Comparison of ENCODE assay signal across 15 mouse cellular contexts in the genomic region with DNA sequence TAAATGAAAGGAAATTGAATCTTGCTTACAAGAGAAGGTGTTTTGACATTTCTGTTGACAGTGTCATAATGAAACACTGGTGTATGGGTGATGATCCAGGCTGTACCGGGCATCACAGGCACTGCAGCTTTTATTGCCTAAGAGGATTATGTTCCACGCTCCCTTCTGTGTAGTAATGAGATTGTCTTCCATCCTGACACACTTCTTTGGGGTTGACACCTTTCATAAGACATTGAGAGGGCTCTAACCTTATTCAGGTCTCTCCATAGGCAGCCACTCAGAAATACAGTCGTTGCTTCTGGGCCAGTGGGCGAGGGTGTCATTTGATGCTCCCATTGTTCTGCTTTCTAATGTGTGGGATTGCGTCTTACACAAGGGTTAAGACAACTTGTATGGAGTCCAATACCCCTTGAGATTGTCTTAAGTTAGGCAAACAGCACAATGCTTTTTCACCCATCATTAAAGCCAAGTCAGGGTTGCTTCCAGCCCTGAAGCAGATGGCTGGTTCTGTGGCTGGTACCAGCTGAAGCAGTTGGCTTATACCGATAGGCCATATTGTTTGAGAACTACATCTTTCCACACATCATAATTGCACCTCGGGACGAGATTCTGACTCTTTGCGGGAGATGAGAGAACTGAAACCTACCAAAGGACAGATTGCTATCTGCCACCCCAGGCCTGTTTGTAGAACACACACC.
A peak's percentile ranks its signal among the peaks of the same experiment; 100 is the strongest.
DNase-seq lines count a peak whose midpoint lies in the region; ATAC-seq lines count a peak whose summit lies in the region.
"Had no signal": no experiment of that assay in that cellular context is flagged by ENCODE, and none has a peak within 500 bp of the region (broad histone marks: within the 10 kb centered on the region; RNA-seq: fewer than 3 reads in every experiment).

No protein-coding gene starts in this region.

- H3K27me3 ChIP-seq in neural tube, embryonic 15.5 days (replicated peaks): no peaks in the 10 kb centered on the region
- H3K27me3 ChIP-seq in midbrain, embryonic 11.5 days (ENCODE audit: control insufficient read depth, insufficient read depth, low read length): no peaks in the 10 kb centered on the region; the same call in 1 of the 2 replicates

- H3K9ac ChIP-seq in neural tube, embryonic 15.5 days (replicated peaks): no peak overlapping the region
- H3K9ac ChIP-seq in midbrain, embryonic 11.5 days (ENCODE audit: low read length): no peak overlapping the region
- H3K9ac ChIP-seq: lung, embryonic 14.5 days had no signal

- no peaks in the 10 kb centered on the region for H3K36me3 ChIP-seq in neural tube, embryonic 15.5 days
- no peaks in the 10 kb centered on the region for H3K36me3 ChIP-seq in midbrain, embryonic 11.5 days (ENCODE audit: control insufficient read depth, insufficient read depth, low read length)

- WGBS in neural tube, embryonic 15.5 days: 61% methylated on average over 9 of the region's 9 CpGs
- WGBS in midbrain, embryonic 11.5 days: 51% methylated on average over 9 of the region's 9 CpGs

- no peaks in the 10 kb centered on the region for H3K9me3 ChIP-seq in neural tube, embryonic 15.5 days (replicated peaks)
- no peaks in the 10 kb centered on the region for H3K9me3 ChIP-seq in midbrain, embryonic 11.5 days (ENCODE audit: control insufficient read depth, low read length)

- ATAC-seq in neural tube, embryonic 15.5 days (ENCODE audit: low FRiP score): no peak
- peak; percentile 24; the same call in 1 of the 2 replicates for ATAC-seq in midbrain, embryonic 11.5 days (ENCODE audit: low FRiP score)

- H3K4me2 ChIP-seq in neural tube, embryonic 15.5 days: no peak overlapping the region
- H3K4me2 ChIP-seq in midbrain, embryonic 11.5 days: no peak overlapping the region
- H3K4me2 ChIP-seq: liver, embryonic 11.5 days; lung, embryonic 14.5 days had no signal

- peaks cover 4% of the 10 kb centered on the region; the same call in 1 of the 2 replicates for H3K4me1 ChIP-seq in neural tube, embryonic 15.5 days
- H3K4me1 ChIP-seq in midbrain, embryonic 11.5 days (ENCODE audit: control insufficient read depth, insufficient read depth, low read length): peaks cover 10% of the 10 kb centered on the region

- DNase-seq in heart, adult 11 months: peak; percentile 15
- no peak for DNase-seq in heart, adult 9 months (ENCODE audit: low spot score in 2 of 2)
- peak; percentile 6 for DNase-seq in neural tube, embryonic 10.5 days (ENCODE audit: extremely low spot score, low spot score)
- DNase-seq in midbrain, embryonic 11.5 days (ENCODE audit: low spot score, missing footprints): no peak
- peak; percentile 3 for DNase-seq in telencephalon, adult 2 months (ENCODE audit: low read depth, low spot score)
- DNase-seq in adrenal gland, adult 18-20 months (ENCODE audit: low spot score in 2 of 2): no peak
- no peak for DNase-seq in cerebellum, adult 9-11 months
- DNase-seq: cerebellum, adult 11-12 months; gastrocnemius, postnatal 36 days; kidney, adult 2 months; lung, embryonic 14.5 days; right cerebral cortex, postnatal 14 days had no signal

- no peak overlapping the region for H3K4me3 ChIP-seq in neural tube, embryonic 15.5 days (replicated peaks)
- no peak overlapping the region for H3K4me3 ChIP-seq in midbrain, embryonic 11.5 days (ENCODE audit: low read depth, low read length)

- no peak overlapping the region for H3K27ac ChIP-seq in neural tube, embryonic 15.5 days (replicated peaks)
- H3K27ac ChIP-seq in midbrain, embryonic 11.5 days (ENCODE audit: low read depth, low read length): no peak overlapping the region
- H3K27ac ChIP-seq: stomach, postnatal 0 days had no signal

Comparison
In these comparisons a context has a peak if more than half of its experiments do, and no peak if none do; other contexts are left out.
1. DNase-seq: peak in heart, adult 11 months (single experiment), neural tube, embryonic 10.5 days (single experiment) and telencephalon, adult 2 months (single experiment); none in heart, adult 9 months (0 of 2), midbrain, embryonic 11.5 days (single experiment), adrenal gland, adult 18-20 months (0 of 2) and cerebellum, adult 9-11 months (single experiment).